8 mouse cellular contexts compared by ENCODE assay signal in the genomic region with DNA sequence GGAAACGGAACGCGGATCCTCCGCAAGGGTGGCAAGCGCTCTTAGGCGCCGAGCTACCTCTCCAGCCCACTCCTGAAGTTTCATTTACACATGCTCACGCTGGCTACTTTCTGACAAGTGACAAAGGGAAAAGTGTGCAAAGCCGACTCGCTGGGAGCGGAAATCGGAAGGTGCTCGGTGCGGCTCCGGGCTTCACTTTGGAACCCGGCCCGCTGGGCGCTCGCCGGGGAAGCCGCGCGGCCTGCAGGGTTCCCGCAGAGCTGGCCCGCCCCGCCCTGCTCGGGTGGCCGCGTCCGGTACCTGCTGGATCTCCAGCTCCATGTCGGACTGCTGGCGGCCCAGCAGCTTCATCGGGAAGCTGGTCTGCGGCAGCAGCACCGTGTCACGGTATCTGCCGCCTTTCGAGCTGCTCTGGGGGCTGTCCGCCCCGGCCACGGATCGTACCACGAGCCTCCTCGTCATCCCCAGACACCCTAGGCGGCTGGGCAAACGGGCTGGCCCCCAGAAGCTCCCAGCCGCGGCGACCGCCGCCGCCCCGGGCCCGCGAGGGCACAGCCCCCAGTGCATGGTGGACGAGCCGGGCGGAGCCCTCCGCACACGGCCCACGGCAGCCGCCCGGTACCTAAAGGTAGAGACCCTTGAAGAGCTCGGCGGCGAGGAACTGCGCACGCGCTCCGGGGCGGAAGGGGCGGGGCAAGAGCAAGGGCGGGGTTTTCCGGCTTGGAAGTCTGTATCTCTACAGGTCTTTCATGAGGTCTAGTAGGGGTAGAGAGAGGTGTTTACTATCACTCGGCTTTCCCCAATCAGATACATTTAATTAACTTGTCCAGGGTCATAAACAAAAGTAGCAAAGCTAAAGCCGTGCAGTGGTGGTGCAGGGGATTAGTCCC. TPM values are rescaled to one million over a fixed set of nuclear protein-coding genes. Genes with fewer than 3 reads are reported as not detected.
DNase-seq lines count a peak whose midpoint lies in the region; ATAC-seq and TF ChIP-seq lines count a peak whose summit lies in the region.

A gene (minus strand): TSS at position 676 of the 890 bp plus-strand sequence.

- H3K4me1 ChIP-seq in ES-Bruce4 (ENCODE audit: control insufficient read depth, insufficient read depth, low read length), result no peaks in the 10 kb centered on the region
- peaks cover 9% of the 10 kb centered on the region for H3K4me1 ChIP-seq in forebrain, embryonic 14.5 days (ENCODE audit: control insufficient read depth, insufficient read depth, low read length)
- H3K4me1 ChIP-seq in lung, adult 2 months (ENCODE audit: control insufficient read depth, insufficient read depth, low read length), result peaks cover 7% of the 10 kb centered on the region

- H3K4me3 ChIP-seq in ES-Bruce4 (ENCODE audit: low read depth, low read length), result peak within 1 kb of the TSS; percentile 91
- peak within 1 kb of the TSS; percentile 93 for H3K4me3 ChIP-seq in forebrain, embryonic 14.5 days (ENCODE audit: low read depth, low read length)
- peak within 1 kb of the TSS; percentile 71 for H3K4me3 ChIP-seq in lung, adult 2 months (replicated peaks; ENCODE audit: extremely low read depth, low read depth, low read length)

- intact Hi-C loops in heart, postnatal 14 days (cut with DNase I), result no loop called here

- peak; percentile 50 for TF ChIP-seq POLR2A in ES-Bruce4 (IDR thresholded peaks at IDR 0.05; ENCODE audit: insufficient read depth, low read length)
- TF ChIP-seq POLR2A in lung, adult 2 months (IDR thresholded peaks at IDR 0.05; ENCODE audit: borderline replicate concordance, extremely low read depth, low read depth, low read length), result peak; percentile 77; the same call in 1 of the 2 replicates

- H3K9me3 ChIP-seq in ES-Bruce4 (replicated peaks; ENCODE audit: control insufficient read depth, insufficient read depth, low read length, poor library complexity, severe bottlenecking), result no peaks in the 10 kb centered on the region; the same call in 1 of the 2 replicates
- H3K9me3 ChIP-seq in forebrain, embryonic 14.5 days (replicated peaks; ENCODE audit: control insufficient read depth, low read length), result no peaks in the 10 kb centered on the region

- H3K36me3 ChIP-seq in ES-Bruce4 (ENCODE audit: control insufficient read depth, insufficient read depth, low read length, poor library complexity, severe bottlenecking), result peaks cover 16% of the 10 kb centered on the region
- peaks cover 25% of the 10 kb centered on the region for H3K36me3 ChIP-seq in forebrain, embryonic 14.5 days (ENCODE audit: control insufficient read depth, insufficient read depth, low read length)

- WGBS in forebrain, embryonic 14.5 days, result under 1% methylated on average over 76 of the region's 76 CpGs
- WGBS in lung, adult 2 months, result under 1% methylated on average over 76 of the region's 76 CpGs

- H3K4me2 ChIP-seq in forebrain, embryonic 14.5 days (ENCODE audit: low read length), result peak within 1 kb of the TSS; percentile 82

- TF ChIP-seq CTCF in ES-Bruce4 (IDR thresholded peaks at IDR 0.05; ENCODE audit: low read depth, low read length), result no peak
- TF ChIP-seq CTCF in lung, adult 2 months (IDR thresholded peaks at IDR 0.05; ENCODE audit: insufficient read depth, low read length), result no peak

- H3K27ac ChIP-seq in ES-Bruce4 (ENCODE audit: insufficient read depth, low read length), result peak within 1 kb of the TSS; percentile 51
- peak within 1 kb of the TSS; percentile 81 for H3K27ac ChIP-seq in forebrain, embryonic 14.5 days (ENCODE audit: low read depth, low read length)

- DNase-seq in forebrain, embryonic 14.5 days (ENCODE audit: low spot score), result peak; percentile 90
- peak; percentile 92 to 94 for DNase-seq in heart, postnatal 14 days
- DNase-seq in layer of hippocampus, adult 18-20 months (ENCODE audit: low spot score in 2 of 2), result peak; percentile 83 to 90
- peak; percentile 96 for DNase-seq in lung, adult 2 months
- peak; percentile 89 for DNase-seq in thymus, adult 18-20 months

- peak; percentile 72 for ATAC-seq in cerebellum, adult (ENCODE audit: insufficient number of reproducible peaks, low FRiP score, low TSS enrichment)
- ATAC-seq in forebrain, embryonic 14.5 days, result peak; percentile 92
- peak; percentile 55 for ATAC-seq in neutrophil, adult 5-6 weeks (ENCODE audit: extremely low read depth, insufficient number of reproducible peaks, low FRiP score, poor library complexity, severe bottlenecking)

- H3K27me3 ChIP-seq in ES-Bruce4 (ENCODE audit: control insufficient read depth, insufficient read depth, low read length, poor library complexity, severe bottlenecking), result no peaks in the 10 kb centered on the region
- H3K27me3 ChIP-seq in forebrain, embryonic 14.5 days (replicated peaks; ENCODE audit: control insufficient read depth, insufficient read depth, low read length), result no peaks in the 10 kb centered on the region

- H3K9ac ChIP-seq in ES-Bruce4 (ENCODE audit: low read depth, poor library complexity, severe bottlenecking), result peak within 1 kb of the TSS; percentile 88
- peak within 1 kb of the TSS; percentile 82 for H3K9ac ChIP-seq in forebrain, embryonic 14.5 days (ENCODE audit: low read length)

- TF ChIP-seq EP300 in ES-Bruce4 (IDR thresholded peaks at IDR 0.05; ENCODE audit: insufficient read depth, low read depth, low read length), result 0 out of 2 replicates have a peak, but pooled peaks have one; percentile 7

RNA-seq across cellular contexts. Expression of the gene that starts here (rescaled TPM):
- 55.5 and 57.9 TPM in 2 replicates for polyA plus RNA-seq in ES-Bruce4 (2011; ENCODE audit: insufficient read depth, insufficient read length, low read depth, missing spikeins)
- 18.4 and 19.5 TPM in 2 replicates for polyA plus RNA-seq in forebrain, embryonic 14.5 days (2014; fragmentation: Nextera tagmentation; extraction: Ambion mirVana)
- 10 to 100 TPM; 68.3 to 69.7 TPM for total RNA-seq in heart, postnatal 14 days (2021)
- 10 to 100 TPM; 30.4 to 31.2 TPM for total RNA-seq in layer of hippocampus, adult 18-20 months (2021)
- polyA plus RNA-seq in lung, adult 2 months (2012; rRNA removed), result 21.6 and 24.0 TPM in 2 replicates
- total RNA-seq in neutrophil, adult 5-6 weeks (2017), result 32.0 and 34.6 TPM in 2 replicates

Comparison
In these comparisons a context has a peak if more than half of its experiments do, and no peak if none do; other contexts are left out.
1. Peak in every context shown above with its lines: DNase-seq, ATAC-seq, H3K4me3 ChIP-seq and H3K27ac ChIP-seq.